Mouse (Mus musculus) bone marrow, adult 2 months (tissue): Measurements from ENCODE around the gene Poc1a.

Source experiments
- CTCF ChIP-seq: fragments of 200-500 bp; IDR thresholded peaks from 2 replicates; pipeline ENCODE4 v1.5.1; 2011; ENCODE audit warnings: low read length, control low read depth; ENCODE audit not compliant: control insufficient read depth, insufficient read depth
- POLR2A ChIP-seq: fragments of 200-500 bp; IDR thresholded peaks from 2 replicates; pipeline ENCODE4 v1.6.1; 2011; ENCODE audit warnings: low read depth, mild to moderate bottlenecking, control low read depth, low read length, borderline replicate concordance; ENCODE audit not compliant: control insufficient read depth

- TF ChIP-seq POLR2A (peak; percentile 50; the same call in 1 of the 2 replicates), CTCF (no peak)
These were observed 86.8 kb downstream of the Poc1a start for GRCm38 (mm10) chr9:106367592-106368111.
